Mouse (Mus musculus) heart, adult 2 months (tissue): ENCODE data around the gene Fars2. TPM values are rescaled to one million over a fixed set of nuclear protein-coding genes. Genes with fewer than 3 reads are reported as not detected.

Source experiments
- DNase-seq, 2 experiments: peaks; one replicate each; pipeline ENCODE4 v3.0.0; 2021
- H3K27ac ChIP-seq: fragments of 200-600 bp; 2 replicates; pipeline ENCODE4 v1.8.1; 2022
- H3K27me3 ChIP-seq: fragments of 200-500 bp; 2 replicates; pipeline ENCODE4 v1.6.1; 2012; ENCODE audit warnings: mild to moderate bottlenecking, low read length, inconsistent platforms, mixed read lengths; ENCODE audit not compliant: control insufficient read depth, insufficient read depth
- H3K36me3 ChIP-seq: fragments of 200-500 bp; 2 replicates; pipeline ENCODE4 v1.6.1; 2012; ENCODE audit warnings: low read length, inconsistent platforms; ENCODE audit not compliant: control insufficient read depth, insufficient read depth
- H3K4me1 ChIP-seq: fragments of 200-500 bp; 2 replicates; pipeline ENCODE4 v1.6.1; 2011; ENCODE audit warnings: low read length; ENCODE audit not compliant: control insufficient read depth, insufficient read depth
- H3K4me3 ChIP-seq: fragments of 200-600 bp; 2 replicates; pipeline ENCODE4 v1.8.1; 2022
- H3K79me2 ChIP-seq: fragments of 200-500 bp; replicated peaks from 2 replicates; pipeline ENCODE4 v1.6.1; 2012; ENCODE audit warnings: mild to moderate bottlenecking, inconsistent platforms, low read length, moderate library complexity, mixed read lengths; ENCODE audit not compliant: control insufficient read depth, insufficient read depth
- H3K9ac ChIP-seq: fragments of 200-500 bp; 2 replicates; pipeline ENCODE4 v1.6.1; 2012; ENCODE audit warnings: low read depth, mild to moderate bottlenecking, control low read depth, inconsistent platforms, low read length, mixed read lengths
- CTCF ChIP-seq: fragments of 200-600 bp; IDR thresholded peaks from 2 replicates; pipeline ENCODE4 v1.8.1; 2022; ENCODE audit warnings: antibody characterized with exemption, mild to moderate bottlenecking, moderate library complexity
- EP300 ChIP-seq: fragments of 200-500 bp; IDR thresholded peaks from 2 replicates; pipeline ENCODE4 v1.6.1; 2011; ENCODE audit warnings: low read depth, low read length, control low read depth; ENCODE audit not compliant: insufficient read depth
- POLR2A ChIP-seq: fragments of 200-500 bp; IDR thresholded peaks from 2 replicates; pipeline ENCODE4 v1.6.1; 2011; ENCODE audit warnings: mild to moderate bottlenecking, low read depth, low read length, control low read depth; ENCODE audit not compliant: insufficient read depth
- WGBS: fragments of 180-500 bp; shearing (Covaris S2); methylation state at CpG from one replicate; pipeline ENCODE4 v1.1.7; 2018; 5-methylcytosine and 5-hydroxymethylcytosine counted together
- intact Hi-C: fragments of 180-260 bp; cut with DNase I; formaldehyde crosslinking; loops from one replicate; pipeline ENCODE4 v1.15.1; 2025
- polyA plus RNA-seq: library from polyadenylated mRNA; depleted of rRNA; stranded (reverse); fragments of >200 nt; gene quantifications from 2 replicates; pipeline ENCODE4 v1.2.3, GENCODE M21; 2012
- total RNA-seq, 2 experiments: library from RNA; stranded (reverse); gene quantifications; 2 replicates each; pipeline ENCODE4 v1.2.3; 2021

Gene Fars2
- total and polyA plus RNA-seq, 3 experiments: 73.3 to 85.7 (median 77.7) TPM

DNA sequence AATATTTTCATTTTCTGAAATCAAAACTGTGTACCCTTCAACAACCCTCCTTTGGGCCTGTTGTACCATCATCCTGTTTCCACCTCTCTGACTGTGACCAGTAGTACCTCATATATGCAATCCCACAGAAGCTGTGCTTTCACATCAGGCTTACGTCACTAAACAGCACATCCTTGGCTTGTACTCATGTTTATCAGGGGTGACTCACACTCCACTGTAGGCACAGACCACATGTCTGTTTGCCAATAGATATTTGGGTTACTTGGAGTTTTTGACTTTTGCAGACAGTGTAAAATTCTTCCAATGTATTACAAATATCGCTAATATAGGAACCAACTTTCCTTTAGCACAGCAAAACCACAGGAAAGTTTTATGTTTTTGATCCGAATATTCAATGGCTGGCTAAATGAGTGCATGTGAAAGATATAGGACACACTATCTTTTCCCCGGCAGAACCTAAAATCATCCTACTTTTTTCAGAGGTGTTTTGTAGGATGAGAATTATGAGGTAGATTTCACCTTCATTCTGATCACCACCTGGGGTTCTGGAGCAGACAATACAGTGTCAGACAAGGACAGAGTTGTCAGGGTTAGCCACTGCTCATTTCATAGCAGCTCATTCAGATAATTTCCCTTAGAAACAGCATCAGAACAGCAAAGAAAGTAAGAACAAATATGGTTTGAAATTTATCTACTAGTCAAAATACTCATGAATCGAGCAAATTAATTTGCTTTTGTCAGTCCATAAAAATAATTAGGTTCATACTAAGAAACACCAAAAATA is 30.4 kb upstream of the Fars2 start:
- Histone ChIP-seq H3K36me3 (peaks cover 6% of the 10 kb centered on the region; the same call in 1 of the 2 replicates), H3K79me2 (no peaks in the 10 kb centered on the region), H3K4me3 (no peak overlapping the region), H3K27me3 (no peaks in the 10 kb centered on the region), H3K4me1 (no peaks in the 10 kb centered on the region), H3K9ac (no peak overlapping the region), H3K27ac (no peak overlapping the region)
- intact Hi-C loops: no loop called here
- no peak for DNase-seq
- 72% methylated on average over 5 of the region's 5 CpGs for WGBS
- TF ChIP-seq POLR2A (no peak), CTCF (no peak)

DNA sequence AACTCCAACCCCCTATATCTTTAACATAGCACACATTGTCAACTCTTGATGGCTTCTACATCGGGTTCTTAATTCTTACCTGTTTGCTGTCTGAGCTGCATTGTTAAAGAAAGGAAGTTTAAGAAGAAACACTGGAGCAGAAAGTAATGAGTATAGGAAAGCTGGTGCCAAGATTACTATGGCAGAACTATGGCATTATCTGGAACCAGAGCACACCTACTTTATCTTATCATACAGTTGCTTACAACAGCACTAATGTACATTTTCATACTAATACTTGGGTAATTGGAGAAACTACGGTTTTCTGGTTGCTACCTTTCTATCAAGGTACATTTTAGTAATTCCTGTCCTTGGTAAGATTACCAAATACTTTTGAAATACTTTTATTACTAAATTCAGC is 29.8 kb upstream of the Fars2 start:
- 87% methylated on average over 2 of the region's 2 CpGs for WGBS
- intact Hi-C loops: no loop called here
- no peak overlapping the region for H3K27ac ChIP-seq
- H3K79me2 ChIP-seq: no peaks in the 10 kb centered on the region
- H3K36me3 ChIP-seq: peaks cover 6% of the 10 kb centered on the region; the same call in 1 of the 2 replicates
- DNase-seq: no peak
- no peak overlapping the region for H3K4me3 ChIP-seq
- no peaks in the 10 kb centered on the region for H3K27me3 ChIP-seq
- no peak overlapping the region for H3K9ac ChIP-seq
- TF ChIP-seq CTCF (no peak), EP300 (no peak), POLR2A (no peak)
- H3K4me1 ChIP-seq: no peaks in the 10 kb centered on the region

DNA sequence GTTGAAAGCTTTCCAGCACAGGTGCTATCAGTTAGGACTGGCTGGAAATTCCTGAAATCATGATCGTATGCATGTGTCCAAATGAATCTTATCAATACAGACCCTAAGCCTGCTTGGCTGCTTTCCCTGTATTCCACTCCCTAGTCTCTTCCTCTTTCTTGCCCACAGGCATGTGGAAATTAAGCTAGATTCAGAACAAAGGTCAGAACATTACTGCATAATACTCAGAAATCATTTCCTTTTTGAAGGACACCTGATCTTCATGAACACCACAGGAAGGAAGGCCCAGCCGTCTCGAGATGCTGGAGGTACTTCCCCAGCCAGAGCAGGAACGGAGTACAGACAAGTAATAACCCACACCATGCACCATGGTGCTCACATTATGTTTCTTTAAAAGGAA is 29.0 kb upstream of the Fars2 start:
- peaks cover 6% of the 10 kb centered on the region; the same call in 1 of the 2 replicates for H3K36me3 ChIP-seq
- intact Hi-C loops: no loop called here
- H3K4me1 ChIP-seq: no peaks in the 10 kb centered on the region
- no peaks in the 10 kb centered on the region for H3K79me2 ChIP-seq
- no peaks in the 10 kb centered on the region for H3K27me3 ChIP-seq
- no peak for TF ChIP-seq CTCF
- no peak for TF ChIP-seq POLR2A
- no peak for TF ChIP-seq EP300
- H3K4me3 ChIP-seq: no peak overlapping the region
- no peak overlapping the region for H3K27ac ChIP-seq
- no peak overlapping the region for H3K9ac ChIP-seq
- DNase-seq: no peak
- whole genome bisulfite sequencing: 54% methylated on average over 4 of the region's 4 CpGs

- 43% methylated on average over 5 of the region's 5 CpGs for WGBS
- intact Hi-C loops: no loop called here
- peak in 1 of 2 experiments; percentile 9 for DNase-seq
- peak overlapping the region; percentile 58 for H3K27ac ChIP-seq
- no peak overlapping the region for H3K9ac ChIP-seq
- H3K36me3 ChIP-seq: peaks cover 2% of the 10 kb centered on the region; the same call in 1 of the 2 replicates
- no peak overlapping the region for H3K4me3 ChIP-seq
- TF ChIP-seq EP300 (no peak), CTCF (no peak), POLR2A (no peak)
- no peaks in the 10 kb centered on the region for H3K79me2 ChIP-seq
- no peaks in the 10 kb centered on the region; the same call in 1 of the 2 replicates for H3K4me1 ChIP-seq
- H3K27me3 ChIP-seq: no peaks in the 10 kb centered on the region
Observed at GRCm38 (mm10) chr13:36096684-36097383, 20.4 kb upstream of the Fars2 start.

GRCm38 (mm10) chr13:36105591-36105990 is 11.6 kb upstream of the Fars2 start:
- 77% methylated on average over 6 of the region's 6 CpGs for WGBS
- no peaks in the 10 kb centered on the region for H3K27me3 ChIP-seq
- no peaks in the 10 kb centered on the region for H3K79me2 ChIP-seq
- no peaks in the 10 kb centered on the region for H3K4me1 ChIP-seq
- no peak overlapping the region for H3K9ac ChIP-seq
- peak in 1 of 2 experiments; percentile 39 for DNase-seq
- no peak overlapping the region for H3K27ac ChIP-seq
- TF ChIP-seq CTCF (no peak), EP300 (no peak), POLR2A (no peak)
- intact Hi-C loops: no loop called here
- no peaks in the 10 kb centered on the region for H3K36me3 ChIP-seq
- H3K4me3 ChIP-seq: no peak overlapping the region

DNA sequence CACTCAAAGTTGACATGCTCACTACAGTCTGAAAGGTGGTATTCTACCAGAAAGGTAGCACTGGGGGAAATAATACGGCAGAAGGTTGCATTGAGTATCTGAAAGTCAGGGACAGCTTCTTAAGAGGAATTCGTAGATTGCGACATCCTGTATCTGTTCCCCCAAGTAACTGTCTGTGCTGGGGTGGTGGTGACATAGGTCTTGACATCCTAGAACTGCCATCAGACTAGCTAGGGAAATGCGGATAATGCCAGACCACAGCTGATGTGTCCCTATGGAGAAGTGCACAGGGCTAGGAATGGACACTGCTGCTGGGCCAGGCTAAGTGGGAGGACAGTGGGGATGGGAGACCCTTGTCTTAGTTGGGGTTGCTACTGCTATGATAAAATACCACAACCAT is 8.7 kb upstream of the Fars2 start:
- 94% methylated on average over 4 of the region's 4 CpGs for WGBS

More for the DNA sequence above, 8.7 kb upstream of the Fars2 start:
- Histone ChIP-seq H3K4me3 (no peak overlapping the region), H3K27ac (no peak overlapping the region), H3K36me3 (no peaks in the 10 kb centered on the region), H3K27me3 (no peaks in the 10 kb centered on the region), H3K4me1 (no peaks in the 10 kb centered on the region), H3K79me2 (no peaks in the 10 kb centered on the region), H3K9ac (no peak overlapping the region)
- DNase-seq: no peak
- TF ChIP-seq CTCF (no peak), EP300 (no peak), POLR2A (no peak)
- intact Hi-C loops: no loop called here
